Mouse (Mus musculus) liver, postnatal 0 days (tissue): ENCODE results near the gene 2010111I01Rik.

Source experiments
- CTCF ChIP-seq: sonication (generic); IDR thresholded peaks from 2 replicates; pipeline ENCODE4 v1.5.1; 2016; ENCODE audit warnings: antibody characterized with exemption, low read depth
- EP300 ChIP-seq: IDR thresholded peaks from 2 replicates; pipeline ENCODE4 v1.6.1; 2016; ENCODE audit warnings: antibody characterized with exemption, low read depth, mild to moderate bottlenecking

DNA sequence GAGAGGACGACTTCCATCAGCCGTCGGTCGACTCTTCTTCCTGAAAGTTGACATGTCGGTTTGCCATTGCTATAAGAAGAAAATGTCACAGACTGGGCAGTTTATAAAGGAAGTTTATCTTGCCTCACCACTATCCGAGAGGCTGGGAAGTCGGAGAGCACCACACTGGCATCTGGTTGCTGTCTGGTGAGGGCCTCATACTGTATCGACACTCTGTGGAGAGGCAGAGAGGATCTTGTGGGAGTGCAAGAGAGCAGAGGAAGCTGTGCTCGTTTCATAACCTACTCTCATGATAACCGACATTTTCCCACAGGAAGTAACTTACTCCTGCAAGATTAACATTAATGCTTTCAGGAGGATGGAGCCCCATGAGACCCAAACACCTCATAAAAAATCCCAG lies 7.9 kb upstream of the 2010111I01Rik start:
- TF ChIP-seq EP300 (no peak), CTCF (no peak)
